Mouse (Mus musculus) myocyte (in vitro differentiated cells): ENCODE measurements around the gene Kctd11. TPM values are rescaled to one million over a fixed set of nuclear protein-coding genes. Genes with fewer than 3 reads are reported as not detected.

Experiments
- H3K27me3 ChIP-seq: one replicate; pipeline ENCODE4 v1.6.1; 2011; ENCODE audit not compliant: control insufficient read depth, insufficient read depth, insufficient read length
- H3K36me3 ChIP-seq: one replicate; pipeline ENCODE4 v1.6.1; 2011; ENCODE audit not compliant: control insufficient read depth, insufficient read depth
- H3K4me2 ChIP-seq: one replicate; pipeline ENCODE4 v1.6.1; 2011; ENCODE audit warnings: low read depth, control low read depth
- H3K4me3 ChIP-seq: one replicate; pipeline ENCODE4 v1.5.1; 2011; ENCODE audit warnings: mild to moderate bottlenecking, control low read depth, moderate library complexity
- H3K79me2 ChIP-seq: one replicate; pipeline ENCODE4 v1.6.1; 2011; ENCODE audit not compliant: control insufficient read depth, insufficient read depth
- H3ac ChIP-seq: one replicate; pipeline ENCODE4 v1.6.1; 2011; ENCODE audit not compliant: control insufficient read depth, insufficient read length
- CEBPB ChIP-seq: IDR thresholded peaks from 2 replicates; pipeline ENCODE4 v1.6.1; 2011; ENCODE audit warnings: mild to moderate bottlenecking, moderate library complexity; ENCODE audit not compliant: poor library complexity, insufficient read depth, severe bottlenecking
- E2F4 ChIP-seq: IDR thresholded peaks from one replicate; pipeline ENCODE4 v1.6.1; 2011; ENCODE audit warnings: mild to moderate bottlenecking, control low read depth, moderate library complexity; ENCODE audit not compliant: insufficient read depth
- MAX ChIP-seq: IDR thresholded peaks from one replicate; pipeline ENCODE4 v1.6.1; 2011; ENCODE audit warnings: low read depth, mild to moderate bottlenecking, control low read depth
- MYOD1 ChIP-seq, 3 experiments: IDR thresholded peaks; one replicate each; pipeline ENCODE4 v1.6.1; 2011; ENCODE audit warnings: control low read depth in 2 of 3, low read depth in 2 of 3, mild to moderate bottlenecking in 2 of 3, moderate library complexity in 1 of 3; ENCODE audit not compliant: insufficient read length in 2 of 3, control insufficient read depth in 1 of 3
- MYOG ChIP-seq, 3 experiments: IDR thresholded peaks; one replicate each; pipeline ENCODE4 v1.6.1; 2011; ENCODE audit warnings: control low read depth in 2 of 3, low read depth in 2 of 3, mild to moderate bottlenecking in 2 of 3; ENCODE audit not compliant: insufficient read length in 2 of 3, control insufficient read depth in 1 of 3, insufficient read depth in 1 of 3
- POLR2A ChIP-seq: IDR thresholded peaks from one replicate; pipeline ENCODE4 v1.6.1; 2011; ENCODE audit warnings: low read depth, mild to moderate bottlenecking, control low read depth, moderate library complexity; ENCODE audit not compliant: insufficient read length
- POLR2AphosphoS2 ChIP-seq: IDR thresholded peaks from one replicate; pipeline ENCODE4 v1.6.1; 2011; ENCODE audit warnings: low read depth, control low read depth; ENCODE audit not compliant: insufficient read length
- REST ChIP-seq: IDR thresholded peaks from one replicate; pipeline ENCODE4 v1.6.1; 2011; ENCODE audit warnings: mild to moderate bottlenecking, control low read depth, moderate library complexity; ENCODE audit not compliant: insufficient read depth, insufficient read length
- SRF ChIP-seq: IDR thresholded peaks from one replicate; pipeline ENCODE4 v1.6.1; 2011; ENCODE audit warnings: low read depth; ENCODE audit not compliant: control insufficient read depth, insufficient read length
- TCF12 ChIP-seq: IDR thresholded peaks from one replicate; pipeline ENCODE4 v1.6.1; 2011; ENCODE audit warnings: mild to moderate bottlenecking, control low read depth; ENCODE audit not compliant: poor library complexity, insufficient read depth, severe bottlenecking
- TCF3 ChIP-seq: IDR thresholded peaks from one replicate; pipeline ENCODE4 v1.6.1; 2011; ENCODE audit warnings: low read depth, control low read depth; ENCODE audit not compliant: insufficient read length
- USF1 ChIP-seq: IDR thresholded peaks from one replicate; pipeline ENCODE4 v1.6.1; 2011; ENCODE audit warnings: low read depth, mild to moderate bottlenecking, control low read depth, moderate library complexity
- polyA plus RNA-seq: library from polyadenylated mRNA; unstranded; fragments of >200 nt; fragmentation: generic; extraction: Trizol; gene quantifications from one replicate; pipeline ENCODE4 v1.2.1, GENCODE M21; 2012; ENCODE audit warnings: missing spikeins

Gene Kctd11
- polyA plus RNA-seq, 1 experiment, result 24.5 TPM

DNA sequence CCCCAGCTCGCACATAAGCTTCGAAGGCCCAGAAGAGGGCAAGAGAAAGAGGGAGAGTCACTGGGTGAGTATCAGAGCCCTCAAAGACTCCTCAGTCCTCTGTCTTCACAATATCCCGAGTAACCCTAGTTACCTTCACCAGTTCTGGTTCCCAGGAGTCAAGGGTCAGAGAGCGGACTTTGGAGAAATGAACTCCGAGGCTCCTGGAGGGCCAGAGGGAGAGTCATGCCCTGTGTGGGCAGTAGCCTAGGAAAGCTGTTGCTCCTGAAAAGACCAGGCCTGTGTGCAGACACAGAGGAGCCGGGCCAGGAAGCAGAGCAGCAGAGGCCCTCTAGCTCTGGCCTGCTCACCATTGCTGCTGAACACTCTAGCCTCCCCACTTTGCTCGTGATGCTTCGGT lies 3.5 kb upstream of the Kctd11 start:
- Histone ChIP-seq H3K4me2 (peak overlapping the region; percentile 31), H3ac (no peak overlapping the region), H3K4me3 (no peak overlapping the region), H3K27me3 (no peaks in the 10 kb centered on the region), H3K36me3 (no peaks in the 10 kb centered on the region), H3K79me2 (peaks cover 8% of the 10 kb centered on the region)
- TF ChIP-seq MYOG (IDR thresholded peaks at IDR 0.05; ENCODE audit: control insufficient read depth in 1 of 3, insufficient read depth in 1 of 3, insufficient read length in 2 of 3, low read depth in 2 of 3) (no peak), POLR2AphosphoS2 (no peak), MAX (no peak), CEBPB (no peak), REST (no peak), POLR2A (no peak), MYOD1 (IDR thresholded peaks at IDR 0.05; ENCODE audit: control insufficient read depth in 1 of 3, insufficient read length in 2 of 3, low read depth in 2 of 3) (no peak), E2F4 (no peak), SRF (no peak), USF1 (no peak)

DNA sequence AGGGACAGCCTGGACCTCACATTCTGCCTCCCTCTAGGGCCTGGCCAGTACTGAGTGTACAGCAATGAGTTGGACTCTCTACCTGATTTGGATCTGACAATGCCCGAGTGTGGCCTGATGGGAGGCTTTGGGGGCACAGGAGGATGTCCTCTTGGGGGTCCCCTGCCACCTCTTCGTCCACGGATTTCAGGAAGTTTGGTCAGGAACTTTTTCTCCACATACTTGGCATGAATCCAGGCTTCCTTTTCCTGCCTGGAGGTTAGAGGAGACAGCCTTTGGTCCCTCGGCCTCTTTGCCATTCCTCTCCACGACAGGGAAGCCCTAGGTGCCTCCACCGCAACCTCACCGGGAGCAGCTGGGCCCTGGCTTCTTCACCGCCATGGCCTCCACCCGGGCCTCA lies 3.0 kb upstream of the Kctd11 start:
- Histone ChIP-seq H3K79me2 (peaks cover 12% of the 10 kb centered on the region), H3K4me2 (peak overlapping the region; percentile 31), H3ac (no peak overlapping the region), H3K27me3 (no peaks in the 10 kb centered on the region), H3K4me3 (no peak overlapping the region), H3K36me3 (no peaks in the 10 kb centered on the region)
- TF ChIP-seq POLR2A (no peak), MYOD1 (IDR thresholded peaks at IDR 0.05; ENCODE audit: control insufficient read depth in 1 of 3, insufficient read length in 2 of 3, low read depth in 2 of 3) (no peak), POLR2AphosphoS2 (no peak), CEBPB (no peak), REST (no peak), TCF12 (no peak), USF1 (no peak), MYOG (IDR thresholded peaks at IDR 0.05; ENCODE audit: control insufficient read depth in 1 of 3, insufficient read depth in 1 of 3, insufficient read length in 2 of 3, low read depth in 2 of 3) (no peak), E2F4 (no peak), SRF (no peak), MAX (no peak), TCF3 (no peak)

DNA sequence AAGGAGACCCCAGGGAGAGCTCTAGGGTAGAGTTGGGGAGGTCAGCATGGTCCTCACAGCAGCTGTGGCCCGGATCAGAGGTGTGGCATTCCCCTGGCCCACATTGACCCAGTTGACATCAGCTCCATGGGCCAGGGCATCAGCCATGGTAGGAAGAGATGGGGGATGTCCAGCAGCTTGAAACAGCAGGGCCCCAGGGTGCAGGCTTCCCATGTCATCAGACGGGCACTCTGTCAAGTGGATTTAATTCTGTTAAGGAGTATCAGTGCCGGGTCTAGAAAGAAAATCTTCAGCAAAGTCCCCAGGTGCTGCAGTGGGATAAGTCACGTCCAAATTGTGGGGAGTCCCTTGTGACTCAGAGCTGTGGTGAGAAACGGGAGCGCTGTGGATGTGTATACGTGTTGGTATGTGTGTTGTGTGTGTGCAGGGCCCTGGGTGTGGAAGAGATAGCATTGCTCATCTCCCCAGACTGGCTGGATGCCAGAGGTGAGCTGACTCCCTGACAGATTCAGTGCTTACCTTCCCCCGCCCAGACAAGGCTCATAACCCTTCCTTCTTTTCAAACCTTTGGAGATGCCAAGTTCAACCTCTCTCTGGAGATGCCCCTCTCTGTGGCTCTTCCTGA lies 2.4 kb upstream of the Kctd11 start:
- H3K4me3 ChIP-seq, result no peak overlapping the region
- peaks cover 18% of the 10 kb centered on the region for H3K79me2 ChIP-seq
- H3ac ChIP-seq, result no peak overlapping the region
- TF ChIP-seq REST (no peak), CEBPB (no peak), MAX (no peak), MYOG (IDR thresholded peaks at IDR 0.05; ENCODE audit: control insufficient read depth in 1 of 3, insufficient read depth in 1 of 3, insufficient read length in 2 of 3, low read depth in 2 of 3) (no peak), TCF3 (no peak), POLR2AphosphoS2 (no peak), USF1 (no peak)
- H3K36me3 ChIP-seq, result no peaks in the 10 kb centered on the region
- H3K27me3 ChIP-seq, result no peaks in the 10 kb centered on the region
- H3K4me2 ChIP-seq, result peak overlapping the region; percentile 31

GRCm38 (mm10) chr11:69883066-69883465 lies 1.9 kb upstream of the Kctd11 start:
- H3K4me2 ChIP-seq, result peak overlapping the region; percentile 26
- no peak overlapping the region for H3ac ChIP-seq
- H3K79me2 ChIP-seq, result peaks cover 24% of the 10 kb centered on the region
- TF ChIP-seq CEBPB, result no peak
- TF ChIP-seq REST, result no peak
- TF ChIP-seq MAX, result no peak
- TF ChIP-seq USF1, result no peak
- TF ChIP-seq SRF, result no peak
- TF ChIP-seq TCF12, result no peak
- TF ChIP-seq POLR2AphosphoS2, result no peak
- H3K4me3 ChIP-seq, result no peak overlapping the region
- no peaks in the 10 kb centered on the region for H3K27me3 ChIP-seq
- H3K36me3 ChIP-seq, result no peaks in the 10 kb centered on the region
